Comparison of ENCODE assay signal across 18 mouse cellular contexts in genomic region chr10:41957421-41958225, GRCm38 (mm10).
A peak's percentile ranks its signal among the peaks of the same experiment; 100 is the strongest.
DNase-seq lines count a peak whose midpoint lies in the region; ATAC-seq and TF ChIP-seq lines count a peak whose summit lies in the region.
"Had no signal": no experiment of that assay in that cellular context is flagged by ENCODE, and none has a peak within 500 bp of the region (broad histone marks: within the 10 kb centered on the region; RNA-seq: fewer than 3 reads in every experiment).

No protein-coding gene starts in this region.

- H3K4me2 ChIP-seq in embryonic facial prominence, embryonic 14.5 days (ENCODE audit: low read depth, low read length), result no peak overlapping the region
- H3K4me2 ChIP-seq: liver, embryonic 15.5 days had no signal

- no peak overlapping the region for H3K9ac ChIP-seq in embryonic facial prominence, embryonic 14.5 days (ENCODE audit: low read depth, low read length)
- H3K9ac ChIP-seq: liver, embryonic 15.5 days had no signal

- H3K27ac ChIP-seq in embryonic facial prominence, embryonic 14.5 days (replicated peaks; ENCODE audit: low read depth, low read length), result no peak overlapping the region
- H3K27ac ChIP-seq in embryonic facial prominence, embryonic 10.5 days (replicated peaks), result no peak overlapping the region
- H3K27ac ChIP-seq in small intestine, adult 2 months (ENCODE audit: insufficient read depth, low read depth, low read length), result peak overlapping the region; percentile 93
- H3K27ac ChIP-seq: heart, embryonic 10.5 days; limb, embryonic 10.5 days; liver, embryonic 15.5 days; stomach, postnatal 0 days had no signal

- peak; percentile 63 for DNase-seq in embryonic facial prominence, embryonic 14.5 days (ENCODE audit: low spot score)
- no peak for DNase-seq in embryonic facial prominence, embryonic 10.5 days (ENCODE audit: low spot score)
- DNase-seq in kidney, postnatal 25 days, result peak; percentile 12 to 50
- no peak for DNase-seq in kidney, postnatal 14 days
- DNase-seq in heart, adult 11 months, result no peak
- no peak for DNase-seq in embryo, embryonic 10.5 days (ENCODE audit: low spot score)
- DNase-seq: cerebellum, adult 18-20 months; heart, postnatal 4 days; retina, postnatal 1 day; spleen, adult 18-20 months had no signal

- WGBS in embryonic facial prominence, embryonic 14.5 days, result 76% methylated on average over 18 of the region's 18 CpGs
- WGBS in embryonic facial prominence, embryonic 10.5 days, result 91% methylated on average over 18 of the region's 18 CpGs
- 69% methylated on average over 18 of the region's 18 CpGs for WGBS in small intestine, adult 2 months

- H3K27me3 ChIP-seq in embryonic facial prominence, embryonic 14.5 days (replicated peaks; ENCODE audit: control insufficient read depth, insufficient read depth, low read length), result no peaks in the 10 kb centered on the region
- H3K27me3 ChIP-seq in embryonic facial prominence, embryonic 10.5 days (replicated peaks; ENCODE audit: low read depth, poor library complexity, severe bottlenecking), result no peaks in the 10 kb centered on the region
- no peaks in the 10 kb centered on the region for H3K27me3 ChIP-seq in small intestine, adult 2 months (ENCODE audit: control insufficient read depth, insufficient read depth, low read length)
- H3K27me3 ChIP-seq: liver, embryonic 15.5 days had no signal

- no peaks in the 10 kb centered on the region for H3K4me1 ChIP-seq in embryonic facial prominence, embryonic 14.5 days (ENCODE audit: control insufficient read depth, insufficient read depth, low read length)
- H3K4me1 ChIP-seq in embryonic facial prominence, embryonic 10.5 days, result peaks cover 5% of the 10 kb centered on the region
- H3K4me1 ChIP-seq in small intestine, adult 2 months (ENCODE audit: control insufficient read depth, insufficient read depth, insufficient read length, low read length), result peaks cover 23% of the 10 kb centered on the region
- H3K4me1 ChIP-seq: heart, embryonic 10.5 days; liver, embryonic 15.5 days had no signal

- H3K4me3 ChIP-seq in embryonic facial prominence, embryonic 14.5 days (ENCODE audit: low read depth, low read length), result no peak overlapping the region
- H3K4me3 ChIP-seq in embryonic facial prominence, embryonic 10.5 days, result no peak overlapping the region
- no peak overlapping the region for H3K4me3 ChIP-seq in small intestine, adult 2 months (ENCODE audit: low read depth, low read length)
- H3K4me3 ChIP-seq: heart, embryonic 10.5 days; limb, embryonic 10.5 days; liver, embryonic 15.5 days had no signal

- TF ChIP-seq CTCF in small intestine, adult 2 months (IDR thresholded peaks at IDR 0.05; ENCODE audit: extremely low read depth, insufficient read length, insufficient replicate concordance, low read depth, low read length), result peak; percentile 48; the same call in 1 of the 2 replicates

- no peaks in the 10 kb centered on the region; the same call in 1 of the 2 replicates for H3K9me3 ChIP-seq in embryonic facial prominence, embryonic 14.5 days (ENCODE audit: control insufficient read depth, low read length)
- H3K9me3 ChIP-seq in embryonic facial prominence, embryonic 10.5 days, result no peaks in the 10 kb centered on the region
- H3K9me3 ChIP-seq: heart, embryonic 10.5 days; limb, embryonic 10.5 days; liver, embryonic 15.5 days had no signal

- no peak for TF ChIP-seq POLR2A in small intestine, adult 2 months (IDR thresholded peaks at IDR 0.05; ENCODE audit: low read depth, low read length)

- H3K36me3 ChIP-seq in embryonic facial prominence, embryonic 14.5 days (ENCODE audit: control insufficient read depth, insufficient read depth, low read length), result no peaks in the 10 kb centered on the region
- H3K36me3 ChIP-seq in embryonic facial prominence, embryonic 10.5 days (replicated peaks), result no peaks in the 10 kb centered on the region
- peaks cover 2% of the 10 kb centered on the region; the same call in 1 of the 2 replicates for H3K36me3 ChIP-seq in small intestine, adult 2 months (ENCODE audit: control insufficient read depth, insufficient read depth, low read length)
- H3K36me3 ChIP-seq: heart, embryonic 10.5 days; limb, embryonic 10.5 days; liver, embryonic 15.5 days had no signal

- ATAC-seq in embryonic facial prominence, embryonic 14.5 days (ENCODE audit: low read depth), result 0 out of 2 replicates have a peak, but pooled peaks have one; percentile 30
- peak; percentile 65 for ATAC-seq in common myeloid progenitor, adult 5-6 weeks (replicated peaks; ENCODE audit: low read depth, poor library complexity, severe bottlenecking)
- ATAC-seq: activated CD4-positive, CD25-positive, alpha-beta regulatory T cell, adult 4 months; midbrain, embryonic 16.5 days had no signal

Comparison
In these comparisons a context has a peak if more than half of its experiments do, and no peak if none do; other contexts are left out.
1. DNase-seq: peak in embryonic facial prominence, embryonic 14.5 days (single experiment) and kidney, postnatal 25 days (2 of 2); none in embryonic facial prominence, embryonic 10.5 days (single experiment), kidney, postnatal 14 days (single experiment), heart, adult 11 months (single experiment) and embryo, embryonic 10.5 days (single experiment).